Mouse (Mus musculus) forebrain, embryonic 12.5 days (tissue): ENCODE results near the gene Rpl13a. TPM values are rescaled to one million over a fixed set of nuclear protein-coding genes. Genes with fewer than 3 reads are reported as not detected.
"Not testable (repeated sequence)": the region's sequence is repeated elsewhere in the genome, so short reads cannot be mapped to it uniquely, and the experiment has no call there.

ENCODE experiments used
- ATAC-seq: fragments of 200-750 bp; cut with Nextera tagmentation; 2 replicates; pipeline ENCODE4 v1.8.0; 2017; ENCODE audit warnings: moderate TSS enrichment; ENCODE audit not compliant: low FRiP score
- H3K27ac ChIP-seq: fragments of 300-500 bp; sonication (generic); 2 replicates; pipeline ENCODE4 v1.5.1; 2016; ENCODE audit warnings: mild to moderate bottlenecking
- H3K27me3 ChIP-seq: fragments of 300-500 bp; sonication (generic); 2 replicates; pipeline ENCODE4 v1.6.1; 2016; ENCODE audit warnings: mild to moderate bottlenecking
- H3K36me3 ChIP-seq: fragments of 300-500 bp; sonication (generic); replicated peaks from 2 replicates; pipeline ENCODE4 v1.6.1; 2016; ENCODE audit warnings: mild to moderate bottlenecking
- H3K4me1 ChIP-seq: fragments of 300-500 bp; sonication (generic); 2 replicates; pipeline ENCODE4 v1.6.1; 2016
- H3K4me2 ChIP-seq: fragments of 300-500 bp; sonication (generic); 2 replicates; pipeline ENCODE4 v1.6.1; 2016; ENCODE audit warnings: mild to moderate bottlenecking, moderate library complexity
- H3K4me3 ChIP-seq: fragments of 300-500 bp; sonication (generic); replicated peaks from 2 replicates; pipeline ENCODE4 v1.5.1; 2016; ENCODE audit warnings: mild to moderate bottlenecking
- H3K9ac ChIP-seq: fragments of 300-500 bp; sonication (generic); 2 replicates; pipeline ENCODE4 v1.6.1; 2016; ENCODE audit warnings: mild to moderate bottlenecking
- H3K9me3 ChIP-seq: fragments of 300-500 bp; sonication (generic); 2 replicates; pipeline ENCODE4 v1.6.1; 2016
- WGBS: fragments of 180-500 bp; shearing (Covaris S2); methylation state at CpG from one replicate; pipeline ENCODE4 v1.1.7; 2016; 5-methylcytosine and 5-hydroxymethylcytosine counted together
- polyA plus RNA-seq: library from polyadenylated mRNA; unstranded; fragments of >200 nt; fragmentation: Nextera tagmentation; extraction: Ambion mirVana; gene quantifications from 2 replicates; pipeline ENCODE4 v1.2.1, GENCODE M21; 2016

Gene Rpl13a
- polyA plus RNA-seq, 1 experiment from 2014 or later = 1,135 TPM

- ATAC-seq = no peak
- H3K9ac ChIP-seq = no peak overlapping the region
- WGBS = 83% methylated on average over 5 of the region's 5 CpGs
- H3K36me3 ChIP-seq = no peaks in the 10 kb centered on the region
- peaks cover 6% of the 10 kb centered on the region for H3K4me1 ChIP-seq
- H3K27ac ChIP-seq = no peak overlapping the region
- no peak overlapping the region for H3K4me2 ChIP-seq
- no peaks in the 10 kb centered on the region for H3K9me3 ChIP-seq
- no peak overlapping the region for H3K4me3 ChIP-seq
- H3K27me3 ChIP-seq = no peaks in the 10 kb centered on the region
These were observed 23.6 kb downstream of the Rpl13a start for GRCm38 (mm10) chr7:45104941-45105340.

- Histone ChIP-seq H3K4me3 (no peak within 1 kb of the TSS), H3K27me3 (no peaks in the 10 kb centered on the region), H3K27ac (no peak within 1 kb of the TSS), H3K9ac (no peak within 1 kb of the TSS), H3K9me3 (no peaks in the 10 kb centered on the region), H3K4me1 (peaks cover 6% of the 10 kb centered on the region), H3K36me3 (no peaks in the 10 kb centered on the region), H3K4me2 (no peak within 1 kb of the TSS)
- no peak for ATAC-seq
- 78% methylated on average over 7 of the region's 7 CpGs for whole genome bisulfite sequencing
These were observed 24.8 kb downstream of the Rpl13a start, which contains the start of gene Fcgrt for GRCm38 (mm10) chr7:45103652-45104180. Gene Fcgrt (minus strand): TSS chr7:45103851.

GRCm38 (mm10) chr7:45102940-45103585 lies 25.5 kb downstream of the Rpl13a start:
- WGBS = 86% methylated on average over 9 of the region's 9 CpGs
- Histone ChIP-seq H3K4me2 (no peak overlapping the region), H3K36me3 (no peaks in the 10 kb centered on the region), H3K9ac (no peak overlapping the region), H3K27ac (no peak overlapping the region), H3K9me3 (no peaks in the 10 kb centered on the region), H3K4me3 (no peak overlapping the region), H3K27me3 (no peaks in the 10 kb centered on the region), H3K4me1 (peaks cover 6% of the 10 kb centered on the region)
- no peak for ATAC-seq

GRCm38 (mm10) chr7:45102441-45102840 lies 26.1 kb downstream of the Rpl13a start:
- H3K9me3 ChIP-seq = no peaks in the 10 kb centered on the region
- 91% methylated on average over 11 of the region's 11 CpGs for WGBS
- H3K4me2 ChIP-seq = no peak overlapping the region
- no peaks in the 10 kb centered on the region for H3K27me3 ChIP-seq
- ATAC-seq = no peak
- H3K4me1 ChIP-seq = peaks cover 6% of the 10 kb centered on the region
- H3K27ac ChIP-seq = no peak overlapping the region
- H3K36me3 ChIP-seq = no peaks in the 10 kb centered on the region
- H3K9ac ChIP-seq = no peak overlapping the region
- H3K4me3 ChIP-seq = no peak overlapping the region

GRCm38 (mm10) chr7:45100046-45100445 lies 28.5 kb downstream of the Rpl13a start:
- no peak for ATAC-seq
- Histone ChIP-seq H3K9ac (no peak overlapping the region), H3K27ac (no peak overlapping the region), H3K4me3 (no peak overlapping the region), H3K36me3 (no peaks in the 10 kb centered on the region), H3K27me3 (no peaks in the 10 kb centered on the region), H3K4me2 (no peak overlapping the region), H3K4me1 (no peaks in the 10 kb centered on the region), H3K9me3 (no peaks in the 10 kb centered on the region)
- 96% methylated on average over 6 of the region's 6 CpGs for WGBS

- Histone ChIP-seq H3K27me3 (0 out of 2 replicates have a peak, but pooled peaks cover 6% of the 10 kb centered on the region), H3K4me3 (no peak overlapping the region), H3K9me3 (no peaks in the 10 kb centered on the region), H3K27ac (no peak overlapping the region), H3K4me2 (no peak overlapping the region), H3K9ac (no peak overlapping the region), H3K4me1 (no peaks in the 10 kb centered on the region), H3K36me3 (no peaks in the 10 kb centered on the region)
- 90% methylated on average over 8 of the region's 8 CpGs for WGBS
- no peak for ATAC-seq
These were observed 29.9 kb downstream of the Rpl13a start for GRCm38 (mm10) chr7:45098541-45099240.

- WGBS = 58% methylated on average over 6 of the region's 6 CpGs
- H3K4me3 ChIP-seq = no peak overlapping the region
- H3K9ac ChIP-seq = no peak overlapping the region
- H3K27ac ChIP-seq = no peak overlapping the region
- no peak for ATAC-seq
- no peaks in the 10 kb centered on the region for H3K4me1 ChIP-seq
- no peak overlapping the region for H3K4me2 ChIP-seq
- no peaks in the 10 kb centered on the region for H3K36me3 ChIP-seq
- H3K27me3 ChIP-seq = 0 out of 2 replicates have a peak, but pooled peaks cover 6% of the 10 kb centered on the region
- no peaks in the 10 kb centered on the region for H3K9me3 ChIP-seq
These were observed 31.1 kb downstream of the Rpl13a start for GRCm38 (mm10) chr7:45097479-45097878.

GRCm38 (mm10) chr7:45095965-45096364 lies 32.6 kb downstream of the Rpl13a start:
- H3K36me3 ChIP-seq, H3K4me3 ChIP-seq, H3K9me3 ChIP-seq, H3K27me3 ChIP-seq, ATAC-seq, H3K4me2 ChIP-seq, H3K9ac ChIP-seq, H3K27ac ChIP-seq: not testable (repeated sequence)
- WGBS = 89% methylated on average over 14 of the region's 14 CpGs
- peaks cover 11% of the 10 kb centered on the region; the same call in 1 of the 2 replicates for H3K4me1 ChIP-seq

- H3K27ac ChIP-seq = no peak overlapping the region
- no peaks in the 10 kb centered on the region for H3K36me3 ChIP-seq
- peaks cover 13% of the 10 kb centered on the region; the same call in 1 of the 2 replicates for H3K4me1 ChIP-seq
- H3K4me3 ChIP-seq = no peak overlapping the region
- H3K4me2 ChIP-seq = no peak overlapping the region
- H3K9me3 ChIP-seq = no peaks in the 10 kb centered on the region
- H3K27me3 ChIP-seq = 0 out of 2 replicates have a peak, but pooled peaks cover 6% of the 10 kb centered on the region
- no peak for ATAC-seq
- WGBS = 86% methylated on average over 6 of the region's 6 CpGs
- no peak overlapping the region for H3K9ac ChIP-seq
These were observed 33.2 kb downstream of the Rpl13a start for GRCm38 (mm10) chr7:45095367-45095766.

GRCm38 (mm10) chr7:45094121-45094520 lies 34.4 kb downstream of the Rpl13a start:
- Histone ChIP-seq H3K4me1 (peaks cover 13% of the 10 kb centered on the region; the same call in 1 of the 2 replicates), H3K4me3 (no peak overlapping the region), H3K9ac (no peak overlapping the region), H3K27me3 (0 out of 2 replicates have a peak, but pooled peaks cover 6% of the 10 kb centered on the region), H3K9me3 (no peaks in the 10 kb centered on the region), H3K27ac (no peak overlapping the region), H3K4me2 (no peak overlapping the region), H3K36me3 (no peaks in the 10 kb centered on the region)
- ATAC-seq = no peak
- WGBS = 75% methylated on average over 7 of the region's 7 CpGs

- Histone ChIP-seq H3K4me1 (peaks cover 13% of the 10 kb centered on the region; the same call in 1 of the 2 replicates), H3K4me3 (no peak overlapping the region), H3K4me2 (no peak overlapping the region), H3K27me3 (0 out of 2 replicates have a peak, but pooled peaks cover 6% of the 10 kb centered on the region), H3K9ac (no peak overlapping the region), H3K27ac (no peak overlapping the region), H3K36me3 (peaks cover 1% of the 10 kb centered on the region), H3K9me3 (no peaks in the 10 kb centered on the region)
- no peak for ATAC-seq
- WGBS = 27% methylated on average over 18 of the region's 18 CpGs
These were observed 35.0 kb downstream of the Rpl13a start for GRCm38 (mm10) chr7:45093516-45093905.

- H3K9me3 ChIP-seq = no peaks in the 10 kb centered on the region
- no peak overlapping the region for H3K9ac ChIP-seq
- WGBS = 67% methylated on average over 12 of the region's 12 CpGs
- H3K4me1 ChIP-seq = peaks cover 13% of the 10 kb centered on the region; the same call in 1 of the 2 replicates
- H3K36me3 ChIP-seq = peaks cover 6% of the 10 kb centered on the region
- H3K4me3 ChIP-seq = no peak overlapping the region
- H3K27ac ChIP-seq = peak overlapping the region; percentile 42; the same call in 1 of the 2 replicates
- 0 out of 2 replicates have a peak, but pooled peaks cover 6% of the 10 kb centered on the region for H3K27me3 ChIP-seq
- no peak overlapping the region for H3K4me2 ChIP-seq
- ATAC-seq = no peak
These were observed 35.6 kb downstream of the Rpl13a start for GRCm38 (mm10) chr7:45092828-45093515.
